Mouse (Mus musculus) cerebellum, adult 2 months (tissue): ENCODE results near the gene Gtf3c5.

Experiments used
- CTCF ChIP-seq: fragments of 200-500 bp; IDR thresholded peaks from 2 replicates; pipeline ENCODE4 v1.5.1; 2011; ENCODE audit warnings: low read depth, mild to moderate bottlenecking, control low read depth, low read length, moderate library complexity, borderline replicate concordance; ENCODE audit not compliant: insufficient read depth
- POLR2A ChIP-seq: fragments of 200-500 bp; IDR thresholded peaks from 2 replicates; pipeline ENCODE4 v1.6.1; 2011; ENCODE audit warnings: low read length, control low read depth, borderline replicate concordance; ENCODE audit not compliant: insufficient read depth

DNA sequence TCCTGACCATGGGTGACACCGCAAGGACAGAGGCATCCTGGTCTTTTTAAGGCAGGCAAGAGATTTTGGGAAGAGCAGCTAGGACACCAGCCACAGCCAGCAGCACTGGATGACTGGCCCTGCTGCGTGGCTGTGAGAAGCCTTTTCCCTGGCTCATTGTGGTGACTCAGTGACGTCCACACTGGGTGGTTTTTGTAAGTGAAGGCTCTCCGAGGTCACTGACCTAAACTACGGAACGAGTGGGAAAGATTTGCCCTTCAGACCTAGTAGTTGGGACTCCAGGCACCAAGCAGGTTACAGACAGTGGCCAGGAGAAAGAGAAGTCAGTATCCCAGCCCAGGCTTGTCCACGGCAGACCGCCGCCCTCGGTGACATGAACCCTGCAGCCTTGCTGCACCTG, 59.1 kb downstream of the Gtf3c5 start:
- no peak for TF ChIP-seq POLR2A
- TF ChIP-seq CTCF = no peak
